ENCODE assay signal across 8 mouse cellular contexts in genomic region chr17:48407910-48408525, GRCm38 (mm10). TPM values are rescaled to one million over a fixed set of nuclear protein-coding genes. Genes with fewer than 3 reads are reported as not detected.
DNase-seq lines count a peak whose midpoint lies in the region; TF ChIP-seq lines count a peak whose summit lies in the region.

No protein-coding gene starts in this region.

- TF ChIP-seq CTCF in thymus, adult 2 months (IDR thresholded peaks at IDR 0.05; ENCODE audit: borderline replicate concordance, control insufficient read depth, extremely low read depth, insufficient read depth, low read length, poor library complexity), result no peak

- TF ChIP-seq POLR2A in thymus, adult 2 months (IDR thresholded peaks at IDR 0.05; ENCODE audit: control insufficient read depth, extremely low read depth, insufficient read depth, low read length, poor library complexity), result no peak

- H3K36me3 ChIP-seq in thymus, adult 2 months (ENCODE audit: control insufficient read depth, insufficient read depth, low read length), result no peaks in the 10 kb centered on the region

- peak overlapping the region; percentile 94 for H3K27ac ChIP-seq in thymus, adult 2 months (ENCODE audit: control insufficient read depth, insufficient read depth, low read length)

- DNase-seq in embryo, embryonic 11.5 days (ENCODE audit: low read depth, low spot score), result peak; percentile 13
- no peak for DNase-seq in embryo, embryonic 10.5 days (ENCODE audit: low spot score)
- DNase-seq in thymus, adult 2 months, result no peak
- no peak for DNase-seq in thymus, postnatal 10 days (ENCODE audit: low spot score in 2 of 2)
- peak; percentile 37 for DNase-seq in liver
- no peak for DNase-seq in adrenal gland, postnatal 4 days (ENCODE audit: low spot score in 2 of 2)
- no peak for DNase-seq in spleen, postnatal 36 days (ENCODE audit: low spot score in 2 of 2)
- DNase-seq in layer of hippocampus, postnatal 14 days (ENCODE audit: low spot score in 2 of 2), result no peak

- peaks cover 12% of the 10 kb centered on the region for H3K4me1 ChIP-seq in thymus, adult 2 months (replicated peaks; ENCODE audit: control insufficient read depth, insufficient read depth, low read length)

- no peaks in the 10 kb centered on the region for H3K27me3 ChIP-seq in thymus, adult 2 months (ENCODE audit: control insufficient read depth, insufficient read depth, low read length)

- WGBS in thymus, adult 2 months, result 7% methylated on average over 8 of the region's 8 CpGs

- H3K4me3 ChIP-seq in thymus, adult 2 months (ENCODE audit: control insufficient read depth, insufficient read depth, low read length), result peak overlapping the region; percentile 84; the same call in 1 of the 2 replicates

RNA-seq across cellular contexts. Expression of gene Nfya, which starts 1.7 kb away (rescaled TPM):
- polyA plus RNA-seq in thymus, adult 2 months (2012; rRNA removed), result 210 and 244 TPM in 2 replicates
- 10 to 100 TPM; 28.3 to 35.4 TPM for total RNA-seq in adrenal gland, postnatal 4 days (2021)
- 10 to 100 TPM; 30.3 to 42.0 TPM for total RNA-seq in layer of hippocampus, postnatal 14 days (2021)

RNA-seq across cellular contexts. Expression of gene Oard1, which starts 1.8 kb away (rescaled TPM):
- polyA plus RNA-seq in thymus, adult 2 months (2012; rRNA removed), result 12.0 TPM in 2 replicates
- total RNA-seq in adrenal gland, postnatal 4 days (2021), result 10 to 100 TPM; 25.6 to 26.9 TPM
- total RNA-seq in layer of hippocampus, postnatal 14 days (2021), result 10 to 100 TPM; 10.7 to 11.2 TPM

RNA-seq across cellular contexts. Expression of gene Apobec2, which starts 24.7 kb away (rescaled TPM):
- polyA plus RNA-seq in thymus, adult 2 months (2012; rRNA removed), result 0.99 and 7.6 TPM in 2 replicates
- 10 to 100 TPM in 1 of 2 experiments, 1 to 10 TPM in 1; 7.6 to 24.5 TPM for total RNA-seq in adrenal gland, postnatal 4 days (2021)
- total RNA-seq in layer of hippocampus, postnatal 14 days (2021), result under 1 TPM; 0.30 to 0.45 TPM

RNA-seq across cellular contexts. Expression of gene Tspo2, which starts 43.3 kb away (rescaled TPM):
- 0.22 and 0.31 TPM in 2 replicates for polyA plus RNA-seq in thymus, adult 2 months (2012; rRNA removed)
- 1 to 10 TPM; 2.8 to 5.5 TPM for total RNA-seq in adrenal gland, postnatal 4 days (2021)
- total RNA-seq in layer of hippocampus, postnatal 14 days (2021), result under 1 TPM in 1 of 2 experiments, not detected in 1; 0.79 TPM

RNA-seq across cellular contexts. Expression of gene Unc5cl, which starts 46.7 kb away (rescaled TPM):
- 68.1 and 72.7 TPM in 2 replicates for polyA plus RNA-seq in thymus, adult 2 months (2012; rRNA removed)
- 1 to 10 TPM in 1 of 2 experiments, not detected in 1; 1.3 TPM for total RNA-seq in adrenal gland, postnatal 4 days (2021)
- 1 to 10 TPM in 1 of 2 experiments, under 1 TPM in 1; 0.36 to 1.0 TPM for total RNA-seq in layer of hippocampus, postnatal 14 days (2021)

Comparison
In these comparisons a context has a peak if more than half of its experiments do, and no peak if none do; other contexts are left out.
1. DNase-seq: peak in embryo, embryonic 11.5 days (single experiment) and liver (single experiment); none in embryo, embryonic 10.5 days (single experiment), thymus, adult 2 months (single experiment), thymus, postnatal 10 days (0 of 2), adrenal gland, postnatal 4 days (0 of 2), spleen, postnatal 36 days (0 of 2) and layer of hippocampus, postnatal 14 days (0 of 2).
2. RNA of gene Apobec2, which starts 24.7 kb away (total RNA-seq): 7.6 to 24.5 TPM in adrenal gland, postnatal 4 days; 0.30 to 0.45 TPM in layer of hippocampus, postnatal 14 days; every median in the first group is over 4 times any median in the second.